Mouse (Mus musculus): Measurements from ENCODE around the gene Gjb4.

GRCm38 (mm10) chr4:127306915-127307314 lies 47.0 kb downstream of the Gjb4 start:
- TF ChIP-seq CTCF (IDR thresholded peaks at IDR 0.05; ENCODE audit: low read depth) (no peak), EP300 (IDR thresholded peaks at IDR 0.05; ENCODE audit: low read depth) (no peak)

Data from heart, postnatal 0 days (tissue).